Mouse (Mus musculus): ENCODE results near the gene Fads3. TPM values are rescaled to one million over a fixed set of nuclear protein-coding genes. Genes with fewer than 3 reads are reported as not detected.

The Fads3 gene
- total RNA-seq, 2 experiments from 2014 or later = 55.6 to 55.7 TPM

Other genes with a start within 250 kb of the Fads3 start
- not detected for gene Scgb2a2, start 194.0 kb upstream of the Fads3 start, total RNA-seq (2021)
- gene Incenp, start 142.0 kb upstream of the Fads3 start, total RNA-seq (2021) = 10 to 100 TPM; 66.8 to 68.2 TPM
- 1,000 to 10,000 TPM; 1,376 to 1,487 TPM for gene Fth1, start 61.0 kb upstream of the Fads3 start, total RNA-seq (2021)
- not detected for gene Best1, start 39.9 kb upstream of the Fads3 start, total RNA-seq (2021)
- gene Rab3il1, start 39.9 kb upstream of the Fads3 start, total RNA-seq (2021) = 10 to 100 TPM; 12.2 to 12.5 TPM
- gene Fads2, start 60.2 kb downstream of the Fads3 start, total RNA-seq (2021) = 10 to 100 TPM; 15.9 to 17.0 TPM
- gene Fads1, start 141.3 kb downstream of the Fads3 start, total RNA-seq (2021) = 10 to 100 TPM; 52.4 to 54.5 TPM
- gene Tmem258, start 162.4 kb downstream of the Fads3 start, total RNA-seq (2021) = 100 to 1,000 TPM; 160 TPM
- gene Fen1, start 162.6 kb downstream of the Fads3 start, total RNA-seq (2021) = 10 to 100 TPM; 26.8 to 27.2 TPM
- 10 to 100 TPM in 1 of 2 experiments, 1 to 10 TPM in 1; 9.0 to 11.9 TPM for gene Myrf, start 199.2 kb downstream of the Fads3 start, total RNA-seq (2021)

All from heart, postnatal 4 days (tissue).